Mouse (Mus musculus) natural killer cell, adult 2 months (primary cell): ENCODE results near the gene Uqcr10.

Experiments
- DNase-seq, 2 experiments: peaks; one replicate each; pipeline ENCODE4 v3.0.0; 2022; ENCODE audit warnings: low spot score in 2 of 2

The Uqcr10 gene

GRCm38 (mm10) chr11:4704072-4704964 is at the start of gene Uqcr10, which contains the start of gene Zmat5:
Gene Uqcr10 (minus strand): TSS chr11:4704342.
Gene Zmat5 (plus strand): TSS chr11:4704678.
- DNase-seq: peak; percentile 87 to 91

DNA sequence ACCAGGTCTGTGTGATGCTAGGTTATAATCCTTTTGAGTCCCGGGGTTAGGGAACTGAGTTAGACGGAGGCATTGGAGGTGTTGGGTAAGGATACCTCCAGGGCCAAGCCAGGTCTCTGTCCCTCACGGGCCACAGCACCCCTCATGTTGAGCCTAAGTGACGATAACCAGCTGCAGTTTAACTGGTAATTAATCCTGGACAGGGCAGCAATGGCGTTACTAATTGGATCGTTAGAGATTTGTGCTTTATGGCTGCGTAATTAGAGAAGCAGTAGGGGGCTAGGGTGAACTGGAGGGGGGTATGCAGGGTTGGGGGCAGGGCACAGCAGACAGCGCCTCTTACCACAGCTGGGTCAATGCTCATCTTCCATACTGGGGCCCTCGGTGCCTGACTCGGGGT is 48.7 kb upstream of the Uqcr10 start:
- DNase-seq: no peak

GRCm38 (mm10) chr11:4750263-4750662 is 46.1 kb upstream of the Uqcr10 start:
- no peak for DNase-seq

GRCm38 (mm10) chr11:4747285-4747684 is 43.1 kb upstream of the Uqcr10 start:
- no peak for DNase-seq

- no peak for DNase-seq
These were observed 42.6 kb upstream of the Uqcr10 start, which contains the start of gene Cabp7 for GRCm38 (mm10) chr11:4746733-4747132. Gene Cabp7 (minus strand): TSS chr11:4746778.

DNA sequence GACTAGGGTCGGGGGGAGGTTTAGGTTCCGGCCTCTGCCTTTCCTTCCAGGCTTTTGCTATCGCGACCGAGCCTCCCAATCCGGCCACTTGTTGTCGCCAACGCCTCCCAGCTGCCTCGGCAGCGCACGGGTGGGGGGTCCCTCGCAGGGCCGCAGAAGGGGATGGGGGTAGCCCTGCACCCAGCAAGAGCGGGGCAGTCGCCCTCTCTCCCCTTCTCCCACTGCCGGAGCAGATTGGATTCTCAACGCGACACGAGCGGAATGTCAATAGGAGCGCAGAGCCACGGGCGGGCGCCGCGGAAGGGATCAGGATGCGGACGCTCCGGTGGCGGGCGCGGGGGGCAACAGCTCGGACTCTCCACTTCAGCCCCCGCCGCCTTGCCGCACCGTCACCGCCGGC is 41.8 kb upstream of the Uqcr10 start:
- DNase-seq: no peak

- DNase-seq: no peak
These were observed 40.5 kb upstream of the Uqcr10 start for GRCm38 (mm10) chr11:4744691-4745090.

- DNase-seq: no peak
These were observed 36.6 kb upstream of the Uqcr10 start for GRCm38 (mm10) chr11:4740785-4741184.

- DNase-seq: no peak
These were observed 34.6 kb upstream of the Uqcr10 start for GRCm38 (mm10) chr11:4738719-4739118.

DNA sequence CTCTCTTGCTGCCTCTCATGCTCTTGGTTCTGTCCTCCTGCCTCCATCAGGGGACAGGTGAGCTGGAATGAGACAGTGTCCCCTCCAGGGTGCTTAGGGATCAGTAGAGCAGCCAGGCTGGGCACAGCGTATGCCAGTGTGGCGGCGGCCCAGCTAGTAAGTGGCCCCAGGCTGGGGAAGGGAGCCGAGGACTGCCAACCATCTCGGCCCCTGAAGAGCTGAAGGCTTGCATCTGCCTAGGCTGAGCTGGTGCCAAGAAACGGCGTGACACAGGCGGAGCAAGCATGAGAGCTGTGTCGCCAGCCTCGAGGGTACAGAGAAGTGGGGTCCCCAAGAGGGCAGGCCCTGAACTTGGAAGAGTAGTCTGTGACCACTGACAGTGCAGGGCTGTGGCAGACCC is 33.5 kb upstream of the Uqcr10 start:
- DNase-seq: no peak

GRCm38 (mm10) chr11:4736355-4736754 is 32.2 kb upstream of the Uqcr10 start:
- no peak for DNase-seq

GRCm38 (mm10) chr11:4734179-4734578 is 30.0 kb upstream of the Uqcr10 start:
- DNase-seq: no peak

GRCm38 (mm10) chr11:4731781-4732180 is 27.6 kb upstream of the Uqcr10 start:
- no peak for DNase-seq

DNA sequence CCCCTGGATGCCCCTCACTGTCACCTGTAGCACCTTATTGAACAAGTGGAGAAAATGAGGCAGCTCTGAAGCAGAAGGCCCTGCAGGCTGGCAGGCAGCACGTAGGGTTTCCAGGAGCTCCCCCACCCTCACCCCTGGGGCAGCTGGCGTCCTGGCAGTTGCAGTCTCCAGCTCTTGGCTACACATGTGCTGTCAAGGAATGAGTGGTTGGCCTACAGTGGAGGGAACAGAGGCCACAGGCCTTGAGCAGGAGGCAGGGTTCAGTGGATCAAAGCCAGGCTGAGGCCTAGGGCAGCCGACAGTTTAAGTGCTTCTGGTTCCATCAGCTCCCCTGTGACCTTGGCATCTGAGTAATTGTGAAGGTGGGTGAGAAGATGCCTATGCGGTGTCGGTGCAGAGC is 26.8 kb upstream of the Uqcr10 start:
- DNase-seq: no peak

- no peak for DNase-seq
These were observed 26.0 kb upstream of the Uqcr10 start for GRCm38 (mm10) chr11:4730096-4730495.

- no peak for DNase-seq
These were observed 25.5 kb upstream of the Uqcr10 start for GRCm38 (mm10) chr11:4729603-4730002.

- DNase-seq: no peak
These were observed 17.6 kb upstream of the Uqcr10 start for GRCm38 (mm10) chr11:4721728-4722127.

DNA sequence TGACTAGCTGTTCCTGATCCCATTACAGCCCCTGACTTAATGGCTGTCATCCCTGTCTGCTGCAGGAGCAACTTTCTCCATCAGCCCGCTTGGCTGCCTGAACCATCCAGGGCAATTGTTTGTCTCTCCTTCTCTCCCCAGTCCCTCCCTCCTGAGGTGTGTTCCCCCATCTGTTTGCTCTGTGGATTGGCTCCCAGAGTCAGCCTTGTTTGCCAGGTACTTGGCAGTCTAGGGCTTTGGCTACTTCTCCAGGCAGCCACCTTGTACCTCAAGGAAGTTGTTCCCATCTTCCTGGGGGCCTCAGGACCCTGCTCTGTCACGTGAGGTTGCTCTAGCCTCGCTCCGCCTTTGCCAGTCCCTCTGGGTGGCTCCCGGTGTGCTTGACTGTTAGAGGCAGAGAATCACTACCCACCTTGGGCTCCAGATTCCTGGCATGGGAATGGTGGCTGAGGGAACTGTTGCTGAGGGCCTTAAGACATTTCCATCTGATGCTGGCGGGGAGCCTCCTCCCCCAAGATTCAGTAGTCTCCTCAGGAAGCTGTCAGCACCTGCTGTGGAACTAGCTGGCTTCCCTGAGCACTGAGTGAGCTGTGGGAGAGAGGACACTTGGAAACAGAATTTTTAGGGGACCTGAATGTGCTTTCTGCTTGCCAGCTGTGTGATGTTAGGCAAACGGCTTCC is 16.9 kb upstream of the Uqcr10 start:
- no peak for DNase-seq

DNA sequence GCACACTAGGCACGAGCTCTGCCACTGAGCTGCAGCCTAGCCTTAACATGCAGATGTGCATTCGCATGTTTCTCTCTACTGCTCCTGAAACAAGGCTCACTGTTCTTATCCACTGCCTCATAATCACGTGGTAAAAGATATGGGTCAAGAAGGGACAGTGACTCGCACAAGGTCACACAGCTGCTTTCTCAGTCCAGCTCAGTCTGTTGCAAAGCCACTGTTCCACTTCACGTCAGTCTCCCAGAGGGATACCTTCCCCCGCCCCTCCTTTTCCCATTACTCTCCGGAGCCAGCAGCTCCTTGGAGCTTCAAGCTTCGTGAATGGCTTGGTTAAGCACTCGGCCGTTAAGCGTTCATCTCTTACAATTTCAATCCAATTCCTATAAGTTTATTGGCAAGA is 16.3 kb upstream of the Uqcr10 start:
- no peak for DNase-seq

GRCm38 (mm10) chr11:4719961-4720360 is 15.8 kb upstream of the Uqcr10 start:
- no peak for DNase-seq

DNA sequence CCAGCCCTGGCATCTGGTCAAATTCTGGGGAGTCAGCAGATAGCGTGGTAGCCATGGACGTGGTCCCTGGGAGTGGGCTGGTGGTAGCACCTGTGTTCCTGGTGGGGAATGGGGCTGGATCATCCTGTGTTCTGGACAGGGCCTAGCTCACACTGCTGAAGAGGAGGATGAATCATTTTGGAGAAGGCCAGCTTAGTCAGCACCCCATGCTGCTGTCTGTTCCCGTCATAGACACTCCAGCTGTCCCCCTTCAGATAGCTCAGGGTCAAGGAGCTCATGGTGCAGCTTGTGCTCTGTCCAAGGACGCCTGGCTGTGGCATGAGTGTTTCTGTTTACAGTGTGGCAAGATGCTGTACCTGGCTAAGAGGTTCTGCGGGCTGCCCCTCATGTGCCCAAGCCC is 14.4 kb upstream of the Uqcr10 start:
- no peak for DNase-seq

DNA sequence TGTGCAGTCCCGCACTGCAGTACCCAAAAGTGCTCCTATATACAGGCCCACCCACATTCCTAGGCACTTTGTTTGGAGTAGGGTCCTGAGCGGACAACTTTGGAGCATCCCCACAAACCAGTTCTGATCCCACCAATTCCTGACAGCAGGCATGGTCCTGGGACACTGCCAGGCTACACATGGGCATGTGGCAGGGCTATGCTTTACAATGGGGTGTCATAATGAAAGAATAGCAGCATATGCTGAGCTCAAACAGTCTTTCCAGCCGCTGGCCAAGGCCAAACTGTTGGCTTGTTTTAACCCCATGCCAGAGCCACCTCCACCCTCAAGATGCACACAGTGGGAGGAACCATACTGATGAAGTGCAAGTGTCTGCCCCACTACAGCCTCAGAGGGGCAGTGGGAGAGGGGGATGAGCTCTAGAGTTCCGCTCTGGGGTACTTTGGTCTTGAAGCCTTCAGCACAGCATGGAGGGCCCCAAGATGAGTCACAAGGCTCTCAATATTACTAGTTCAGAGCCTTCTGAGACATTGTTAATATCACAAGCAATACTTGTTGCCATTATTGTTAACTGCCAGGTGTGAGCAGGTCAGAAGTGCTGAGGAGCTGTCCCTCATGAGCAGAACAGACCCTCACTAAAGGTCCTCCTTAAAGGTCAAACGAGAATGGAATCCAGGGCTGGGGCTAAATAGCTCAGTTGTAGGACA is 12.5 kb upstream of the Uqcr10 start:
- DNase-seq: no peak
